Mouse (Mus musculus) intestine, postnatal 0 days (tissue): ENCODE results near the gene Pithd1. TPM values are rescaled to one million over a fixed set of nuclear protein-coding genes. Genes with fewer than 3 reads are reported as not detected.

Source experiments
- ATAC-seq: fragments of 200-750 bp; cut with Nextera tagmentation; 2 replicates; pipeline ENCODE4 v1.8.0; 2017; ENCODE audit warnings: mild to moderate bottlenecking, moderate TSS enrichment, moderate library complexity
- H3K27ac ChIP-seq: fragments of 300-500 bp; sonication (generic); 2 replicates; pipeline ENCODE4 v1.5.1; 2014; ENCODE audit warnings: mild to moderate bottlenecking, low read depth, low read length, moderate library complexity
- H3K27me3 ChIP-seq: fragments of 300-500 bp; sonication (generic); replicated peaks from 2 replicates; pipeline ENCODE4 v1.6.1; 2014; ENCODE audit warnings: low read length, mixed read lengths; ENCODE audit not compliant: control insufficient read depth, insufficient read depth
- H3K36me3 ChIP-seq: fragments of 300-500 bp; sonication (generic); 2 replicates; pipeline ENCODE4 v1.6.1; 2014; ENCODE audit warnings: mild to moderate bottlenecking, moderate library complexity; ENCODE audit not compliant: control insufficient read depth, insufficient read depth
- H3K4me1 ChIP-seq: fragments of 300-500 bp; sonication (generic); replicated peaks from 2 replicates; pipeline ENCODE4 v1.6.1; 2014; ENCODE audit warnings: antibody characterized with exemption, low read length, mixed read lengths; ENCODE audit not compliant: control insufficient read depth, insufficient read depth
- H3K4me2 ChIP-seq: fragments of 300-500 bp; sonication (generic); replicated peaks from 2 replicates; pipeline ENCODE4 v1.6.1; 2014; ENCODE audit warnings: low read depth, mild to moderate bottlenecking, moderate library complexity
- H3K4me3 ChIP-seq: fragments of 300-500 bp; sonication (generic); 2 replicates; pipeline ENCODE4 v1.5.1; 2014; ENCODE audit warnings: low read depth, low read length
- H3K9ac ChIP-seq: fragments of 300-500 bp; sonication (generic); 2 replicates; pipeline ENCODE4 v1.6.1; 2014; ENCODE audit warnings: mild to moderate bottlenecking, low read depth, low read length
- H3K9me3 ChIP-seq: fragments of 300-500 bp; sonication (generic); 2 replicates; pipeline ENCODE4 v1.6.1; 2016; ENCODE audit warnings: mixed run types; ENCODE audit not compliant: control insufficient read depth
- CTCF ChIP-seq: sonication (generic); IDR thresholded peaks from 2 replicates; pipeline ENCODE4 v1.5.1; 2016; ENCODE audit warnings: low read depth, mild to moderate bottlenecking, control low read depth, antibody characterized with exemption, moderate library complexity
- WGBS: fragments of 180-500 bp; shearing (Covaris S2); extraction: QIAGEN DNeasy Blood & Tissue Kit; methylation state at CpG from one replicate; pipeline ENCODE4 v1.1.7; 2014; 5-methylcytosine and 5-hydroxymethylcytosine counted together
- polyA plus RNA-seq: library from polyadenylated mRNA; unstranded; fragments of >200 nt; fragmentation: Nextera tagmentation; extraction: Ambion mirVana; gene quantifications from 2 replicates; pipeline ENCODE4 v1.2.1, GENCODE M21; 2015

Gene Pithd1
- polyA plus RNA-seq, 1 experiment from 2014 or later: 57.7 TPM

DNA sequence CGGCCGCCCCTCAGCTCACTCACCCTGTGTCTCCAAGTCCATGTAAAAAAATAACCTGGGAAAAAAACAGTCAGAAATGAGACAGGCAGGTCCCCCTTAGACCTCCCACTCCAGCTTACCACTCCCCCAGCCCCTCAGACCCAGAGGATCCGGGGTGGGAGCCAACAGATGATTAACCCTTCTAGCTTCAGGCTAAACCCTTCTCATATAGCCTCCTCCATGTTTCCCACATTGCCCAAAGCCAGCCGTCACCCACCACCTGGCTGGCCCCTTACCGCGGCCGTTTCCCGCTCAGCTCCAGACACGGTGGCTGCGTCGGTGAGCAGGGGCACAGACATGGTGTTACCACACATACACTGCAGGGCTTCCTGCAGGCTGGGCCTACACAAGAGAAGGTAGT is 16.5 kb downstream of the Pithd1 start:
- no peak for TF ChIP-seq CTCF
- Histone ChIP-seq H3K9ac (no peak overlapping the region), H3K27ac (no peak overlapping the region), H3K4me1 (peaks cover 10% of the 10 kb centered on the region), H3K9me3 (no peaks in the 10 kb centered on the region), H3K4me2 (no peak overlapping the region), H3K36me3 (peaks cover 57% of the 10 kb centered on the region), H3K4me3 (no peak overlapping the region), H3K27me3 (no peaks in the 10 kb centered on the region)
- 85% methylated on average over 11 of the region's 11 CpGs for WGBS
- ATAC-seq: no peak

DNA sequence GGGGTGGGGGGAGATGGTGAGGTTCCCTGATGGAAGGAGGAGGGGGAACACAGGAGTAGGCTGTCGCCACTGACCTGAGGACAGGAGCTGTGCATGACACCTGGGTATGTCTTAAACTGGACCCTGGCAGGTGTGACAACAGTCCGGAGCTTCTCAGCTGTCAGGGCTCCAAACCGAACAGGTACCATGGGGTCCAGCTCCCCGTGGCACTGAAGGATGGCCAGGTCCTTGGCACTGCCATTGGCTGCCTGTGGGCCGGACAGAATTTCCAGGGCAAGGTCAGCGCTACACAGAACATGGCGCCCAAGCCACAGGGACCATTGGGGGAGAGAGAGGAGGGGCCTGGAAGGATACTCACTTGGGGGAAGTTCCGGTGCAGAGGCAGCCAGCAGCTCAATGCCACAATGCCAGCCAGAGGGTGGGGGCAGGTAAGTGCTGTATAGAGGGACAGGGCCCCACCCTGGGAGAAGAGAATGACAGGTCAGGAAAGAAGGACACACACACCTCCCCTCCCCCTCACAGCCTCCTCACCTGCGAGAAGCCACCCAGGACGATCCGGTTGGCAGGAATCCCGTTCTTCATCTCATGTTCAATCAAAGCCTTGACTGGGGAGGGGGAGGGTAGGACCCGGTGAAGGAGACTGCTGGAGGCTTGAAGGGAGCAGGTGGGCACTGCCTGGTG is 17.9 kb downstream of the Pithd1 start:
- 88% methylated on average over 13 of the region's 13 CpGs for WGBS

GRCm38 (mm10) chr4:135968271-135968869 is 18.7 kb downstream of the Pithd1 start:
- H3K4me1 ChIP-seq: peaks cover 10% of the 10 kb centered on the region
- no peak overlapping the region for H3K9ac ChIP-seq
- H3K9me3 ChIP-seq: no peaks in the 10 kb centered on the region
- no peak for TF ChIP-seq CTCF
- no peaks in the 10 kb centered on the region for H3K27me3 ChIP-seq
- 75% methylated on average over 18 of the region's 19 CpGs for WGBS
- H3K4me2 ChIP-seq: no peak overlapping the region
- H3K27ac ChIP-seq: no peak overlapping the region
- peaks cover 46% of the 10 kb centered on the region for H3K36me3 ChIP-seq
- H3K4me3 ChIP-seq: no peak overlapping the region
- no peak for ATAC-seq

More for the DNA sequence above, 17.9 kb downstream of the Pithd1 start:
- Histone ChIP-seq H3K4me1 (peaks cover 10% of the 10 kb centered on the region), H3K4me3 (no peak overlapping the region), H3K27me3 (no peaks in the 10 kb centered on the region), H3K9me3 (no peaks in the 10 kb centered on the region), H3K36me3 (peaks cover 46% of the 10 kb centered on the region), H3K27ac (no peak overlapping the region), H3K4me2 (no peak overlapping the region), H3K9ac (no peak overlapping the region)
- TF ChIP-seq CTCF: no peak
- ATAC-seq: no peak

- Histone ChIP-seq H3K36me3 (peaks cover 46% of the 10 kb centered on the region), H3K9me3 (no peaks in the 10 kb centered on the region), H3K4me2 (no peak overlapping the region), H3K9ac (no peak overlapping the region), H3K4me1 (peaks cover 5% of the 10 kb centered on the region; the same call in 1 of the 2 replicates), H3K27me3 (no peaks in the 10 kb centered on the region), H3K27ac (no peak overlapping the region), H3K4me3 (no peak overlapping the region)
- 85% methylated on average over 18 of the region's 18 CpGs for WGBS
- no peak for ATAC-seq
- no peak for TF ChIP-seq CTCF
These were observed 19.8 kb downstream of the Pithd1 start for GRCm38 (mm10) chr4:135967086-135967760.

- Histone ChIP-seq H3K9ac (no peak overlapping the region), H3K27ac (no peak overlapping the region), H3K9me3 (no peaks in the 10 kb centered on the region), H3K36me3 (peaks cover 55% of the 10 kb centered on the region), H3K4me1 (no peaks in the 10 kb centered on the region), H3K4me2 (no peak overlapping the region), H3K27me3 (no peaks in the 10 kb centered on the region), H3K4me3 (no peak overlapping the region)
- TF ChIP-seq CTCF: no peak
- 89% methylated on average over 16 of the region's 16 CpGs for WGBS
- ATAC-seq: no peak
These were observed 20.8 kb downstream of the Pithd1 start for GRCm38 (mm10) chr4:135966283-135966682.

GRCm38 (mm10) chr4:135965113-135965512 is 22.0 kb downstream of the Pithd1 start:
- no peaks in the 10 kb centered on the region for H3K9me3 ChIP-seq
- WGBS: 73% methylated on average over 9 of the region's 9 CpGs
- H3K36me3 ChIP-seq: peaks cover 57% of the 10 kb centered on the region
- H3K9ac ChIP-seq: peak overlapping the region; percentile 31; the same call in 1 of the 2 replicates
- H3K4me1 ChIP-seq: no peaks in the 10 kb centered on the region
- TF ChIP-seq CTCF: no peak
- ATAC-seq: no peak
- H3K27me3 ChIP-seq: no peaks in the 10 kb centered on the region
- H3K4me3 ChIP-seq: no peak overlapping the region
- H3K27ac ChIP-seq: peak overlapping the region; percentile 89
- peak overlapping the region; percentile 97 for H3K4me2 ChIP-seq
